Mouse (Mus musculus) embryo, embryonic 10.5 days (tissue): Measurements from ENCODE around the gene Clmp.

ENCODE experiments used
- DNase-seq: peaks from one replicate; pipeline ENCODE4 v3.0.0-alpha.2; 2015; ENCODE audit warnings: low spot score

Gene Clmp

GRCm38 (mm10) chr9:40685801-40686420 lies at the start of gene Clmp:
Clmp (plus strand) TSS chr9:40685962.
- DNase-seq: peak; percentile 77

GRCm38 (mm10) chr9:40636054-40636453 lies 49.7 kb upstream of the Clmp start:
- peak; percentile 76 for DNase-seq

GRCm38 (mm10) chr9:40637705-40638393 lies 47.9 kb upstream of the Clmp start:
- no peak for DNase-seq

DNA sequence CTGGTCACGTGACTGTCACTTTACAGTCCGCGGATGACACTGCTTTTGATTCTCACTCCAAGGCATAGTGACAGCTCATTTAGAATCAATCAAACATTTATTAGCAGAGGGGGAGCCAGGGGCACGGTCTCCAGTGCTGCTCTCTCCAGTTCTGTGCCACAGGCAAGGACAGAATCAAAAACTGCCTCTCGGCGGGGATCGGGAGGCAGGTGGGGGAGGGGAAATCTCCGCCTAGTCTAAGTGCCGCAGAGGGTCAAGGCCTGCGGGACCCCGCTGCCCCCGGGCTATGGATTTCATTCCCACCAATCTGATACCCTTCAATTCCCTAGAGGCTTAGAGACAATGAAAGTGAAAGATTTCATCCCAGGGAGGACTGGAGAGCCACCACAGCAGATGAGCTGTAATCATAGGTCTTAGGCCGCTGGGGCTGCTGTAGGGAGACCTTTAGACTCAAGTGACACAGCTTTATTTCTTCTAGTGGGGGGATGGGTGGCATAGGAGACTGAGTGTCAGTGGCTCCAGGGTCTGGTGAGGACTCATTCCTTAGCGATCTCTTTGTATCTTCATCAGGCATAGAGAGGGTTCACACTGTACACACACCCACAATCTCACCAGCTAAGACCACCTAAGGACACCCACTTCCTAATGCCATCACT lies 47.2 kb upstream of the Clmp start:
- DNase-seq: peak; percentile 82

DNA sequence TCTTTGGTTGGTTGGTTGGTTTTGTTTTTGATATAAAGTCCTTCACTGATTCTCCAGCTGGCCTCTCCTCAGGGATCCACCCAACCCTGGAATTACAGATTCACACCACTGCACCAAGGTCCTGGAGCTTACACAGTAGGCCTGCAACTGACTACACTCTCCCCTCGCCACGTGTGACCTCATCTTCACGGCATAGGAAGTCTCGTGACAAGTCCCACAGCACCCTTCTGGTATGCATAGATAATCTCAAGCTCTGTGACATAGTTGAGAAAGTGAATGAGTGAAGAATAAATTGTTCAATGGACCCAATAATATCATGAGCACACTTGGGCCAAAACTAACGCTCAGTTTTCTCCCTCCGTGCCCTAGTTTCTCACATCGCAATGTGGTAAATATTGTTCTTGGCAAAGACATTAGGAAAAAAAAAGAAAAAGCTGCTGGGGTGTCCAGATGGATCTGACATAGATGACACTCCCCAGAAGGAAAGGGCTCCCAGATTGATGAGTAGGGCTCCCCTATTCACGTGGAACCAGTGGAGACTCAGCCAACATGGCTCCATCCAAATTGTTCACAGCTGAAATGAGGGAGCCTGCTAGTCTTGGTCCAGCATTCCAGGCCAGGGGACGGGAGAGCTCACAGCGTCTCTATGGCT lies 46.1 kb upstream of the Clmp start:
- no peak for DNase-seq

GRCm38 (mm10) chr9:40641318-40641717 lies 44.4 kb upstream of the Clmp start:
- no peak for DNase-seq

DNA sequence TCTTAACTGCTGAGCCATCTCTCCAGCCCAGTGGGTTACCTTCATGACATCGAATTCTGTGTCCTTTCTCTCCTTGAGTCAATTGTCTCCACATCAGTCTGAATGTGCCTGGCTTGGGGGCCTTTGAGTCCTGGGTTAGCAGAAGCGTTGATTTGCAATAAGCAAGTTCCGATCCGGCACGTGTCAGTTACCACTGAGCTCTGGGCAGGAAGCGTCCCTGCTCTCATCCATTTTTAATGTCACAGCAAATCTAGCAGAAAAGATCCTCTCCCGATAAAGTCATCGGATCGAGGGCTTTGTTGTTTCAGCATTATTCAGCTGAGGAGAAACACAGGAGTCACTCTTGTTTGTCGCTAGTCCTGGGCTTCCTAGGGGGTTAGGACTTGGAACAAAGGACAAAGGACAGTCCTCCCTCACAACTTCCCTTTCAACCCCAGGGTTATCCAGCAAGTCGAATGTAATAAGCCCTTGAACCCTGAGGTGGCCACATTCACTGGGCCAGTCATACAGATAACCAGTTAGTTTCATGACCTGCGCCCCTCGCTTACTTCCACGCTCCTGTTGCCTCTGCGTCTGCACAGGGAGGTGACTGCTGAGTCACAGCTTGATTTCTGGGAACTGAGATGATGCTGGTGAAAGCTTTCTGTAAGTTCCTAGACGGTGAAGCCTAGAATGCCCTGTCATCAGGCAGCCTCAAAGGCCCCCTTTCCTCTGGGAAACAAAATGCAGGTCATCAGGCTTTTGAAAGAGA lies 43.1 kb upstream of the Clmp start:
- DNase-seq: peak; percentile 46

DNA sequence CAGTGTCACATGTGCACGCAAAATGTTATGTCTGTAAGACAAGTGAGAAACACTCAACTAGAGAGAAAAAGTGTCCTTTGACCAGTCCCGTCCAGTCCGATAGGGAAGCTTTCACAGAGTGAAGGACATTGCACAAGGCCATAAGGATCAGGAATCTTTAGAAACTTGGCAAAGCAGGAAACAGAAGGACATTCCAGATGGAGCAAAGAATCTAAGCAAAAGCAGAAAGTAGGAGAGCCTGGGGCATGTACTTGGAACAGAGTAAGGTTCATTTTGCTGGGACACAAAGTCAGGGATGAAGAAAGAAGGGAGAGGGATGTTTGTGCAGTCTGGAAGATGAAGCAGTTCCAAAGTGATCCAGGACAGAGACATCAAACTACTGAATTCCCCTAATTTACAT lies 36.3 kb upstream of the Clmp start:
- DNase-seq: no peak

- no peak for DNase-seq
Observed at GRCm38 (mm10) chr9:40649983-40650382, 35.8 kb upstream of the Clmp start.

- no peak for DNase-seq
Observed at GRCm38 (mm10) chr9:40651239-40651859, 34.4 kb upstream of the Clmp start.

DNA sequence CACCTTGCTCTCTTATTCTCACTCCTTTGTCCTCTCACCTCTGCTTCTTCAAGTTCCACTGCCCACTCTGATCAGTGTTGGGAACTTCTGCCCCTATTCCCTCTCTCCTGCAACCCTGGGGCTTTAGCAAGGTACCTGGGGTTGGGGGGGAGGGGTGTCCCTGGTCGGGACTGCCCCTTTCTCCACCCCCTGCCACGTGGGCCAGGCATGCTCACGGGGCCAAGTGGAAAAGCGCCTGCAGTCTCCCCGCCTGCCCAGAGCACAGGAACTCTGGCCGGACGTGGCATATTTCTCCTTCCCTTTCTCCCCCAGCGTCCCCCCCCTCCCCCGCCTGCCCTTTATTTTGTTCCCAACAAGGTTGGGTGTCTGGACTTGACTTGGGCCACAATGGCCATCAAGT lies 33.0 kb upstream of the Clmp start:
- no peak for DNase-seq

DNA sequence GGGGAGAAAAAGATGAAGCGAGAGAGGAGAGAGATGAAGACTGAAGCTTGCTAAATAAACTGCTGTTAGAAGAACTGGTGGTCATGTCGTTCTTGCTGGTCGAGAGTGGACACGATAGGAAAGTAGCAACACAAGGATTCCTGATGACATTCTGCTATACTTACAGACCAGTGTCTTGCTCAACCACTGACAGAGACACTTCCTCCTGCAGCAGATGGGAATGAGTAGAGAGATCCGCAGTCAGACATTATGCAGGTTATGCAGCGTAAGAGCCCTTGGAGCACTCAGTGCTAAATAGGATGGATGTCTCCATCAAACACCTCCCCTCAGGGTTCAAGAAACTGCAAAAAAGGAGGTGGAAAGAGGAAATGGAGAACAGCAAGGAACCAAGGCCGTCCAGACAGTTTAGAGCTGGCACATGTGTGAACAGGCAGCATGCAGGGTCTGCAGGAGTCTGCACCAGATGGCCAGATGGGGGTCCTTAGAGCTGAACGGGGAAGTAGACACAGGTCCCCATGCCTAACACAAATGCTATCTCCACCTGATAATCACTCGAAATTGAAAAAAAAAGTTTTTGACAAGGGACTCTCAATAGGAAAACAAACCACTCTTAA lies 19.5 kb upstream of the Clmp start:
- DNase-seq: no peak

DNA sequence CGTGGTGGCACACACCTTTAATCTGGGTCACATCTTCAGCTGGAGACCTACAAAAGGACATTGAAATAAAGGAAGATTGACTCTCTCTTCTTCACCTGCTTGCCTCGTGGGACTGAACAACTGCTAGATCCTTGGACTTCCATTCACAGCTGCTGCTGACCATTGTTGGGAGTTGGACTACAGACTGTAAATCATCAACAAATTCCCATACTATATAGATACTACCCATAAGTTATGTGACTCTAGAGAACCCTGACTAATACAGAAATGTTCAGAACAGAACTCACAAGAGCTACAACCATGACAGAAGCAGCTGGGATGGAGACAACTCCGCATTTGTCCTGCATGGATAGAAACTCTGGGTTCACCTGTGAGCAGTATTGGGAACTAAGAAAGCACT lies 15.4 kb upstream of the Clmp start, which contains the start of gene Gm21915:
Gene Gm21915, plus strand, starts transcription at position 301 of the 400 bp plus-strand sequence.
- DNase-seq: no peak

DNA sequence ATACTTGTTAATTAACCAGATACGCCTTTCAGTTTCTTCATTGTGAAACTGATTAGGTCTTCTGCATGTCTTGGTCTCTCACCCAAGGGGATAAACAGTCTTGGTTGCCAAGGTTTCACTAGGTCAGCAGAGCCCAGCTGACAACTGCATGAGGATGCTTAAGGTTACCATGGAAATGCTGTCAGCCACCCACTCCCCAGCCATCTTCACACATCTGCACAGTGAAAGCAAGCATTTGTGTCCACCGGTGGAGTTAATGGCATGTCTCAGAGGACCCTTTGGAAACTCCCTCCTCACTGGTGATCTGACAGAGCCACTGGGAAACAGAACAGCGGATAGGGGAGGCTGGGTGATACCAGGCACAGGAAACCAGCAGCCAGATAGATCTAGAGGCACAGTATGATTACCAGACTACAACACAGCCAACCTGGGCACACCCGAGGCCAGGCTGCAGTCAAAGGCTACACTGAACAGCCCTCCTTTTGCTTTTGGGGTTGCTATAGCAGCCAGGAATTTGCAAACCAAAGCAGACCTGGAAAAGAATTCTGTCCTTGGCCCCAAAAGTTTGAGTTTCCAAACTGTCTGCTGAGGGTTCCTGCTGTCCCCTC lies 14.3 kb upstream of the Clmp start:
- DNase-seq: peak; percentile 50

GRCm38 (mm10) chr9:40675203-40675958 lies 10.4 kb upstream of the Clmp start:
- no peak for DNase-seq

GRCm38 (mm10) chr9:40678653-40679052 lies 7.1 kb upstream of the Clmp start:
- no peak for DNase-seq

GRCm38 (mm10) chr9:40686421-40686899 lies 698 bp downstream of the Clmp start:
- peak; percentile 75 for DNase-seq

DNA sequence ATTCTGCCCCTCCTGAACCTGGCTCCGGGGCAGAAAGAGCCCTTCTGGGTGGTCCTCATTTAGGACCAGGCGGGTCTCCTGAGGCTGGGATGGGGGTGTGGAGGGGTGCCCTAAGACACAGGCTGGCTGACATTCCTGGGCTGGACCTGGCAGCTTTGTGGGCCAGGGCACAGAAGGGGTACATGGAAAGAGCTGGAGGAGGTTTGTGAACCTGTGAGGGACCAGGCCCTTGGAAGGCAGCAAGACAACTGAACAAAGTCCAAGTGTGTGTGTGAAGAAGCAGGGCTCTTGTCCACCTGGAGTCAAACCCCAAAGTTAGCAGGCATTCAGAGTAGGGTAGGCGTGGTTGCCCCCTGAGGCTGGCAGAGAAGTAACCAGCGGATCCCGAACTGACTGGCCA lies 1.3 kb downstream of the Clmp start:
- no peak for DNase-seq

DNA sequence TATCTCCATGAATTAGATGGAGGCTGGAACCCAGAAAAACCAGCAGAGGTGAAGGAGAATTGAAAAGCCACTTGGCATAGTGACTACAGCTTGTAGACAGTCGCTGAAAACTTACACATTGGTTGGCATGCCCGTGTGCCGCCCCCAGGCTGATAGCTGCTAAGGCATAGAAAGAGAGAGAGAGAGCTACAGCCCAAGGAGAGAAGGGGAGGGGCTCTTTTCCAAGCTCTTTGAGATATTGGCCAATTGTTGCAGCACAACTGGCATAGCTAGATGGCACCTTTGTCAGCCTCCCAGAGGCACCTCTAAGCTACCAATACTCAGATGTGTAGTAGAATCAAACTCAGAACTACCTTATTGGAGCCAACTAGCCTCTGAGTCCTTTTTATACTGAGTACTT lies 1.8 kb downstream of the Clmp start:
- no peak for DNase-seq

DNA sequence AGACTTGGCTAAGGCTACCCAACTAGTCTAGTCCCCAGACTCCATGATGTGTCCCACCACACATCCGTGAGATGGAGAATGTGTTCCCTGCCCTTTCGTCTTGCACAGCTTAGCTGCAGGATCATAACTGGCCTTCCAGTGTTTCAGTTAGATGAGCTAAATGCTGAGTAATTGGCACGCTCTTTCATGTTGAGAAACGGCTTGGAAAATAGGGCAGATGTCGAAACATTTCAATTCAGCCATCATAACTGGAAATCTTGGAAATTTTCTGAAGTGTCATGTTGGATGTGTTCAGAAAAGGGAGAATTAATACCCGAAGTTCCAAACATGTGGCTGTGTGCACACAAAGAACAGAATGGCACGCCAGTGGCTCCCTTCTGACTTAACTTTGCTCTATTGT lies 4.7 kb downstream of the Clmp start:
- no peak for DNase-seq
